Mouse (Mus musculus) subcutaneous adipose tissue, adult 2 months (tissue): ENCODE data around the gene AB124611. TPM values are rescaled to one million over a fixed set of nuclear protein-coding genes. Genes with fewer than 3 reads are reported as not detected.

Experiments
- polyA plus RNA-seq: library from polyadenylated mRNA; depleted of rRNA; stranded (reverse); fragments of >200 nt; gene quantifications from 2 replicates; pipeline ENCODE4 v1.2.3, GENCODE M21; 2012; ENCODE audit warnings: low replicate concordance; rRNA removed

Gene AB124611
- 4.3 and 10.0 TPM in 2 replicates for polyA plus RNA-seq

DNA sequence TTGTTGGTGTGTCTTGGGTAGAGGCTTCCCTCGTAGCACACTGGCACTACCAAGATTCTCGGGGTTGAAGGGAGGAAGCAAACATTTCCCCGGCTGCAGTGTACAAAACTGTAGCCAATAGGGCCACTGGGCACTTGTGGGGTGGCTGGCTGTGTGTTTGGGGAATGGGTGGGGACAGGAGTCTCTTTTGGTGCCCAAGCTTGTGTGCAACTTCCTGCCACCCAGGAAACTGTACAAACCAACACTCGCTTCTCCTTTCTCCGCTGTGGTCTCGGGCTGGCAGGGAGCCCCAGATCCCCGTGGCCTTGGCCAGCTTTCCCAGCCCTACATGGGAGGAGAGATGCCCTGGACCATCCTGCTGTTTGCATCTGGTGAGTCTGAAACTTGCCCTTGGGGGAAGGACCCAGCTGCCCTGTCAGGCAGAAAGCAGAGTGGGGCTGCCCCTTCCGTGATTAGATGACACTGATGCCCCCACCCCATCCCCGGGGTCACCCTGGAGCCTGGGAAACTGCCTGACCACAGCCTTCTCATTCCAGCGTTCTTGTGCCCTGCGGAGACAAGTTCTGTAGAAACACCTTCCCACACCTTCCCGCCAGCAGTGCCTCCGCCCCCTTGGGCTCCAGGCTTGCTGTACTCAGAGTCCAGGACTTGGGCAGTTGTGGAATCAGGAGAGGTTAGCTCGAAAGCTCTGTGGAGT lies at the start of gene AB124611:
AB124611 (plus strand) TSS at position 240 of the 697 bp plus-strand sequence.

DNA sequence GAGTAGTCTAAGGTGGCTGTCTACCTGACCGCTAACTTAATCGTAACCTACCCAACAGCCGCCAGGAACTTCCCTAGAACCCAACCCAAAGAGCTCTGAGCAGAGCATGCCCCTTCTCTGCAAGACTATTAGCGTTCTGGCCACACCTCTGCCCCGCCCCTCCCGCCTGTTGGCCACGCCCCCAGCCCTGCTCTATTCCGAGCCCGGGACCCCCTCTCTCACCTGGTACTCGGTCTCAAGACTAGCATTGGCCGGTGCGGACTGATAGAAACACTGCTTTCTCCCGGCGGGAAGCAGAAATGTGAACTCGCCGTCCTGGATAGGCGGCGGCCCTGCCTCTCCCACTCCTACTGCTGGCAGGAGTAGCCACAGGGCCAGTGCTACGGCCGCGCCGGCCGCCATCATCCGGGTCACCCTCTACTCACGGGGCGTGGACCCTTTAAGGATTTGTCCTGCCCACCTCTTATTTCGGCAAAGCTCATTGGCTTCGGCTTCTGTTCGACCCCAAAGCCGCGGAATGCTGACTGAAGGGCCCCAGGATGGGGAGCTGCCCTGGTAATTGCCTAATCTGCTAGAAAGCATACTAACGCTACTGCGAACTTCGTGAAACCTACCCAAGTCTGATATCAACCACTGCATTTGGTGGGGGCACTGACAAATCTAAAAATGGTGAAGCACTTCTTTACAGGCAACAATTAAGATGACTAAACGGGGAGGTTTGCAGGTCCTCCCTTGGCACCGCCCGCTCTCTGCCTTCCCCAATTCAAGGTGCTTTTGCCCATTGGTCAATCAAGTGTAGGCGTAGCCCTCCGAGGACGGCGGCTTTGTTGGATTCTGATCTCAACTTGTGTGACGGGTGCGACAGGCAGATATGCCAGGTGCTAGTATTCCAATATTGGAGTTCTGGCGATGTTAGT lies 15.9 kb upstream of the AB124611 start, which contains the start of gene Tmed1:
Tmed1 (minus strand) TSS at position 481 of the 917 bp plus-strand sequence.

DNA sequence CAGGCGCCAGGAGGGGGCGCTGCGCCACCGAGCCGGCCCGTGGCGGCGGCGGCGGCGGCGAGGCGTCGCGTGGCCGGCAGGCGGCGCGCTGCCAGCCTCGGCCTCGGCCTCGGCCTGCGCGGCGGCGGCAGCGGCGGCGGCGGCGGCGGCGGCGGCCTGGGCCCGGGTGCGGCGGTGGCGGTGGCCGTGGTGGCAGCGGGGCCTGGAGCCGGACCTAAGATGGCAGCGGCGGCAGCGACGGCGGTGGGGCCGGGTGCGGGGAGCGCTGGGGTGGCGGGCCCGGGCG lies 20.8 kb downstream of the AB124611 start, which contains the start of gene Carm1:
Carm1 (plus strand) TSS at position 106 of the 286 bp plus-strand sequence.

DNA sequence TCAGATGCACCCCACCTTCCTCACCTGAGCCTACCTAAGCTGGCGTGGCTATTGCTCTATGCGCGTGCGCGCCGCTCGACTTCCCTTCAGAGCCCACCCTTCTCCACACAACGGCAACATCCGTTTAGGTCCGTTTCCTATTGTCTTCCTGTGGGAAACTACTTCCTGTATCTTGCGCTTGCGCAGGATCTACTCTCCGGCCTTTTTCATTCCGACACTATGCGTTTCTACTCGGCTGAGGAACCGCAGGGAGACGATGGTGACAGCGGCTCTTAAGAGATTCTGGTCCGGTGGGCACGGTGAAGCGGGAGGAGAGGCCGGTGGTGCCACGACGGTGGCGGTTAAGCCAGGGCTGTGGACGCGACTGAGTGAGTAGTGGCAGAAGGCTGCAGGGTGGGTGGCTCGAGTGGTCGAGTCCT lies 66.7 kb downstream of the AB124611 start, which contains the start of the genes Timm29 and Yipf2:
Timm29 (plus strand) TSS at position 20 of the 419 bp plus-strand sequence.
Yipf2 (minus strand) TSS at position 126 of the 419 bp plus-strand sequence.

Other genes with a start within 250 kb of the AB124611 start
- 24.1 and 24.6 TPM in 2 replicates for gene Kri1, start 238.2 kb upstream of the AB124611 start, polyA plus RNA-seq
- 28.0 and 33.8 TPM in 2 replicates for gene Cdkn2d, start 234.8 kb upstream of the AB124611 start, polyA plus RNA-seq
- 0.10 and 24.9 TPM in 2 replicates for gene Ap1m2, start 213.8 kb upstream of the AB124611 start, polyA plus RNA-seq
- 49.0 and 101 TPM in 2 replicates for gene Slc44a2, start 205.5 kb upstream of the AB124611 start, polyA plus RNA-seq
- 29.9 and 86.4 TPM in 2 replicates for gene Ilf3, start 158.3 kb upstream of the AB124611 start, polyA plus RNA-seq
- 17.1 and 58.6 TPM in 2 replicates for gene Qtrt1, start 114.3 kb upstream of the AB124611 start, polyA plus RNA-seq
- gene Dnm2, start 101.3 kb upstream of the AB124611 start, polyA plus RNA-seq = 95.2 and 101 TPM in 2 replicates
- gene Tmed1, start 15.9 kb upstream of the AB124611 start, polyA plus RNA-seq = 40.8 and 55.3 TPM in 2 replicates
- gene Carm1, start 20.7 kb downstream of the AB124611 start, polyA plus RNA-seq = 66.5 and 132 TPM in 2 replicates
- gene Timm29, start 66.5 kb downstream of the AB124611 start, polyA plus RNA-seq = 24.4 and 33.7 TPM in 2 replicates
- 32.8 and 36.1 TPM in 2 replicates for gene Yipf2, start 66.7 kb downstream of the AB124611 start, polyA plus RNA-seq
- 33.4 and 57.3 TPM in 2 replicates for gene Smarca4, start 90.0 kb downstream of the AB124611 start, polyA plus RNA-seq
- 38.0 and 38.8 TPM in 2 replicates for gene Ldlr, start 197.3 kb downstream of the AB124611 start, polyA plus RNA-seq
- gene Spc24, start 234.1 kb downstream of the AB124611 start, polyA plus RNA-seq = 1.4 and 12.8 TPM in 2 replicates